Comparison of ENCODE assay signal across 8 mouse cellular contexts in genomic region chr7:131881876-131882615, GRCm38 (mm10).
DNase-seq lines count a peak whose midpoint lies in the region; ATAC-seq lines count a peak whose summit lies in the region.

No protein-coding gene starts in this region.

- no peak overlapping the region for H3K4me3 ChIP-seq in embryonic facial prominence, embryonic 11.5 days (ENCODE audit: low read depth, low read length)
- no peak overlapping the region for H3K4me3 ChIP-seq in heart, embryonic 12.5 days

- WGBS in embryonic facial prominence, embryonic 11.5 days, result 39% methylated on average over 5 of the region's 5 CpGs
- WGBS in heart, embryonic 12.5 days, result 53% methylated on average over 5 of the region's 5 CpGs

- no peaks in the 10 kb centered on the region for H3K4me1 ChIP-seq in embryonic facial prominence, embryonic 11.5 days (ENCODE audit: control insufficient read depth, insufficient read depth, low read length)
- no peaks in the 10 kb centered on the region for H3K4me1 ChIP-seq in heart, embryonic 12.5 days (replicated peaks)

- peak; percentile 51 for DNase-seq in MN1 (ENCODE audit: low spot score)
- peak; percentile 57 to 63 for DNase-seq in adrenal gland, postnatal 4 days (ENCODE audit: low spot score in 2 of 2)
- DNase-seq in embryonic facial prominence, embryonic 11.5 days (ENCODE audit: low spot score), result peak; percentile 77
- peak; percentile 79 to 96 for DNase-seq in layer of hippocampus, postnatal 25 days (ENCODE audit: extremely low spot score in 1 of 2, low spot score in 1 of 2)
- peak; percentile 13 for DNase-seq in skeletal muscle tissue, adult 2 months (ENCODE audit: low read depth, low spot score)

- ATAC-seq in embryonic facial prominence, embryonic 11.5 days (replicated peaks; ENCODE audit: insufficient number of reproducible peaks, low FRiP score, low TSS enrichment, low read depth), result 0 out of 2 replicates have a peak, but pooled peaks have one; percentile 48
- ATAC-seq in heart, embryonic 12.5 days (ENCODE audit: insufficient number of reproducible peaks, low FRiP score), result 0 out of 2 replicates have a peak, but pooled peaks have one; percentile 36
- peak; percentile 80 for ATAC-seq in megakaryocyte, adult 5-6 weeks (ENCODE audit: poor library complexity, severe bottlenecking)
- ATAC-seq in activated CD4-positive, CD25-positive, alpha-beta regulatory T cell, adult 4 months, result no peak

- no peak overlapping the region for H3K27ac ChIP-seq in embryonic facial prominence, embryonic 11.5 days (replicated peaks; ENCODE audit: low read depth, low read length)
- H3K27ac ChIP-seq in heart, embryonic 12.5 days (ENCODE audit: poor library complexity, severe bottlenecking), result no peak overlapping the region

- no peaks in the 10 kb centered on the region for H3K9me3 ChIP-seq in embryonic facial prominence, embryonic 11.5 days (replicated peaks; ENCODE audit: control insufficient read depth, low read length)
- H3K9me3 ChIP-seq in heart, embryonic 12.5 days (replicated peaks), result no peaks in the 10 kb centered on the region

- H3K4me2 ChIP-seq in embryonic facial prominence, embryonic 11.5 days (ENCODE audit: low read depth, low read length), result no peak overlapping the region
- H3K4me2 ChIP-seq in heart, embryonic 12.5 days, result no peak overlapping the region

- H3K9ac ChIP-seq in embryonic facial prominence, embryonic 11.5 days (replicated peaks; ENCODE audit: low read length), result no peak overlapping the region
- H3K9ac ChIP-seq in heart, embryonic 12.5 days, result no peak overlapping the region

- H3K36me3 ChIP-seq in embryonic facial prominence, embryonic 11.5 days (replicated peaks; ENCODE audit: control insufficient read depth, insufficient read depth, low read depth, low read length), result no peaks in the 10 kb centered on the region
- no peaks in the 10 kb centered on the region for H3K36me3 ChIP-seq in heart, embryonic 12.5 days

- no peaks in the 10 kb centered on the region for H3K27me3 ChIP-seq in embryonic facial prominence, embryonic 11.5 days (ENCODE audit: control insufficient read depth, insufficient read depth, low read length)
- H3K27me3 ChIP-seq in heart, embryonic 12.5 days (replicated peaks), result peaks cover 36% of the 10 kb centered on the region

Comparison
In these comparisons a context has a peak if more than half of its experiments do, and no peak if none do; other contexts are left out.
1. DNase-seq: peak in every context shown above with its lines; median percentile 88 in layer of hippocampus, postnatal 25 days; 77 in embryonic facial prominence, embryonic 11.5 days; 60 in adrenal gland, postnatal 4 days; 51 in MN1; 13 in skeletal muscle tissue, adult 2 months.